Mouse (Mus musculus) kidney, adult 2 months (tissue): Measurements from ENCODE around the gene Fbxl13. TPM values are rescaled to one million over a fixed set of nuclear protein-coding genes. Genes with fewer than 3 reads are reported as not detected.

Experiments
- DNase-seq: peaks from one replicate; pipeline ENCODE4 v3.0.0; 2021
- H3K27ac ChIP-seq: fragments of 200-500 bp; 2 replicates; pipeline ENCODE4 v1.5.1; 2012; ENCODE audit warnings: low read depth, low read length, control low read depth, inconsistent platforms; ENCODE audit not compliant: insufficient read depth
- H3K27me3 ChIP-seq: fragments of 200-500 bp; replicated peaks from 2 replicates; pipeline ENCODE4 v1.6.1; 2012; ENCODE audit warnings: mild to moderate bottlenecking, moderate library complexity, low read length, inconsistent platforms; ENCODE audit not compliant: control insufficient read depth, insufficient read depth
- H3K36me3 ChIP-seq: fragments of 200-500 bp; 2 replicates; pipeline ENCODE4 v1.6.1; 2012; ENCODE audit warnings: mild to moderate bottlenecking, moderate library complexity, low read length, inconsistent platforms; ENCODE audit not compliant: control insufficient read depth, insufficient read depth
- H3K4me1 ChIP-seq: fragments of 200-500 bp; 2 replicates; pipeline ENCODE4 v1.6.1; 2011; ENCODE audit warnings: low read length; ENCODE audit not compliant: control insufficient read depth, insufficient read depth
- H3K4me3 ChIP-seq: fragments of 200-500 bp; 2 replicates; pipeline ENCODE4 v1.5.1; 2011; ENCODE audit warnings: mild to moderate bottlenecking, low read depth, low read length, control low read depth; ENCODE audit not compliant: insufficient read depth
- CTCF ChIP-seq: fragments of 200-500 bp; conservative IDR thresholded peaks from 2 replicates; pipeline ENCODE4 v1.5.1; 2011; ENCODE audit warnings: low read depth, mild to moderate bottlenecking, control low read depth, low read length, moderate library complexity, mixed read lengths; ENCODE audit not compliant: insufficient read depth, insufficient read length
- POLR2A ChIP-seq: fragments of 200-500 bp; IDR thresholded peaks from one replicate; pipeline ENCODE4 v1.6.1; 2011; ENCODE audit warnings: low read depth, low read length, control low read depth
- WGBS: fragments of 180-500 bp; shearing (Covaris S2); methylation state at CpG from one replicate; pipeline ENCODE4 v1.1.7; 2018; 5-methylcytosine and 5-hydroxymethylcytosine counted together
- polyA plus RNA-seq: library from polyadenylated mRNA; depleted of rRNA; stranded (reverse); fragments of >200 nt; gene quantifications from 2 replicates; pipeline ENCODE4 v1.2.3, GENCODE M21; 2012; rRNA removed

Gene Fbxl13
- polyA plus RNA-seq, result 0.05 and 0.08 TPM in 2 replicates

DNA sequence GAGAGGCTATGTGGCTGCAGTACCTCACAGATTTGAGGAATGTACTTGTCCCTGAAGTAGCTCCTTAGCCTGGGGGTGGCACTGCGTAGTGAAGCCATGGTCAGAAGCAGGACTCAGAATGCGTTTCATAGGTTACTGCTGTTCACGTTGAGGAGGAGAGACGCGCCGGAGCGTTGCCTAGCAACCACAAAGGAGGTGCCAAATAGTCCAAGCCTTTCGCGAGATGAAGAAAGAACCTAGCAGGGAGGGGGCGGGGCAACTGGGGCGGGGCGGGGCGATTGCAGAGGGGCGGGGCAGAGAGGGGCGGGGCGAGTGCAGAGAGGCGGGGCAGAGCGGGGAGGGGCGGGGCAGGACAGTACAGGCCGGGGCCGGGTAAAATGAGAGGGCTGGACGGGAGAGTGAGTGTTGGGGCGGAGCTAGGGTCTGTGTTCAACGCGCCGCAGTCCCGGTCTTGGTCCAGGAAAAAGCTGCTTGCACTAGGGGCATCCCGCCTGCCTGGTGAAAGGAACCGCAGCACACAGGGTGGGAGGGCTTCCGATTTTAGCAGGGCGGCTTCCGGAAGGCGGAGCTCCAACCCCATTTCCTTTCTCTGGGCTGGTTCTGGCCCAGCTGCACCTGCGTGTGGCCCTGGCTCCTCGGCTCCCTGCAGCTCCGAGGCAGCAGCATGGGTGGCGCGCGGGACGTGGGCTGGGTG, at the start of gene Fbxl13, which contains the start of gene Armc10:
Gene Fbxl13 (minus strand): TSS at position 196 of the 694 bp plus-strand sequence.
Gene Armc10 (plus strand): TSS at position 375 of the 694 bp plus-strand sequence.
- H3K27ac ChIP-seq, result peak within 1 kb of the TSS; percentile 33; the same call in 1 of the 2 replicates
- peak; percentile 96 for DNase-seq
- TF ChIP-seq POLR2A, result peak; percentile 20
- no peak for TF ChIP-seq CTCF
- H3K27me3 ChIP-seq, result no peaks in the 10 kb centered on the region
- H3K4me3 ChIP-seq, result peak within 1 kb of the TSS; percentile 64
- peaks cover 5% of the 10 kb centered on the region for H3K4me1 ChIP-seq
- peaks cover 2% of the 10 kb centered on the region for H3K36me3 ChIP-seq
- WGBS, result 1% methylated on average over 39 of the region's 40 CpGs

DNA sequence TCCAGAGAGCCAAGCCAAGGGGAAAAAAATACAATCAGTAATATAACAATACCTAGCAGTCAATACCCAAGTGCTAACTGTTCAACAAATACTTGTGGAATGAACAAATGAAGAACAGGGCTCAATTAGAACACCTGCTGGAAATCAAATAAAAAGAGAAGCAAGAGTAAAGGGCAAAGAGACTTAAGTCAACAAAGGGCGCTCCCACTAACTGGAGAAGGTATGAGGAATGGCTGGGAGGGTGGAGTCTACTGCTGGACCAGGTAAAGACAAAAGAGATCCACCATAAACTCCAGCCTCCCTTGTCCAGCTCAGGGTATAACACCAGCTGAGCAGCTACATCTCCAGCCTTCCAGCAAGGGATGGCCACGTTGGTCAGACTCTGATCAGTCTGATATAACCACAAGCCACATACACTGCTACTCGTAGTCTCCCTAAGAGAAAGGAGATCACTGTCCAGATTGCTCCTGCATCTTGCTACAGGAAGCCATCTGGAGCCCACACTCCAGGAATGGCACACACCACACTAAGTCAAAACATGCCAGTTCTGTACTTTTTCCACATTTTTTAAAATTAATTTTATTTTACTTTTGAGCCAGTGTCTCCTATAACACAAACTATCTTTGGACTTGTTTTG, 49.5 kb upstream of the Fbxl13 start:
- Histone ChIP-seq H3K27ac (no peak overlapping the region), H3K4me1 (no peaks in the 10 kb centered on the region), H3K27me3 (no peaks in the 10 kb centered on the region), H3K4me3 (no peak overlapping the region), H3K36me3 (no peaks in the 10 kb centered on the region)
- TF ChIP-seq POLR2A (no peak), CTCF (no peak)
- DNase-seq, result no peak
- WGBS, result 92% methylated on average over 3 of the region's 3 CpGs

DNA sequence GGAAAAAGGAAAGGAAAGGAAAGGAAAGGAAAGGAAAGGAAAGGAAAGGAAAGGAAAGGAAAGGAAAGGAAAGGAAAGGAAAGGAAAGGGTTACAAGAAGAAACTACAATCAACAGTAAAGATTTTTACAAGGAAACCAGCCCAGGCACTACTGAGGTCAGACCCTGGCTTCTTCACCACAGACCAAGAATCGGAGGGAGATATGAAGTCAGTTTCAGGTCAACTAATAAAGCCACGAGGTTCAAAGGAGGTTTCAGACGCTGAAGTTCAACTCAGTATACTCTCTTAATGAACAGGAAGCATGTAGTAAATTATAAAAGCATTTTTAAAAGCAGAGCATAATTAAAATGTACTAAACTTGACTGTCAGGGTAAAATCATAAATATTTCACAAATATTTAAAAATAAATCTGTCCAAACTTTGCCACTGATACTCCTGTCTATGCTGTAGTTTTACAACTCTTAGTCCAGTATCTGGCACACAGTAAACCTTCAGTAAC, 48.0 kb upstream of the Fbxl13 start:
- DNase-seq, result peak; percentile 48
- WGBS, result 54% methylated on average over 3 of the region's 3 CpGs
- TF ChIP-seq POLR2A (no peak), CTCF (no peak)
- Histone ChIP-seq H3K4me3 (no peak overlapping the region), H3K27me3 (no peaks in the 10 kb centered on the region), H3K4me1 (no peaks in the 10 kb centered on the region), H3K36me3 (no peaks in the 10 kb centered on the region), H3K27ac (no peak overlapping the region)

DNA sequence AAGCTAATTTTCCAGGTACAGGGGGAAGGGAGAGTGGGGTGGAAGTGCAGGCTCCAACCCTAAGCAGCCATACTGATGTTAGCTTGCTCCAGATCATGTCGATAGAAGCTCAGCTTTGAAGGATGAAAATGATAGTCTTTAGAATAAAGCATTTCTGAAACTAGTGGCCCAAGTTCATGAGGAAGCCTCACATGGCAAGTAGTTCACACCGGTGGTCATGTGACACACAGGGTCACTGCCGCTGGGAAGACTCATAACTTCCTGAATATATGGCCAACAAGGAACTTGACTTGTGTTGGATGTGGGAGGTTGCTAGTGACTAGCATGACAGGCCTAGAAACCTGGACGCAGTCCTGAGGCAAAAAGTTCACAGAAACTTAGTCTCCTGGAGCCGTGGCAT, 46.8 kb upstream of the Fbxl13 start:
- Histone ChIP-seq H3K27ac (no peak overlapping the region; the same call in 1 of the 2 replicates), H3K4me1 (no peaks in the 10 kb centered on the region), H3K36me3 (no peaks in the 10 kb centered on the region), H3K4me3 (no peak overlapping the region), H3K27me3 (no peaks in the 10 kb centered on the region)
- 90% methylated on average over 5 of the region's 5 CpGs for WGBS
- TF ChIP-seq CTCF (no peak), POLR2A (no peak)
- DNase-seq, result no peak

DNA sequence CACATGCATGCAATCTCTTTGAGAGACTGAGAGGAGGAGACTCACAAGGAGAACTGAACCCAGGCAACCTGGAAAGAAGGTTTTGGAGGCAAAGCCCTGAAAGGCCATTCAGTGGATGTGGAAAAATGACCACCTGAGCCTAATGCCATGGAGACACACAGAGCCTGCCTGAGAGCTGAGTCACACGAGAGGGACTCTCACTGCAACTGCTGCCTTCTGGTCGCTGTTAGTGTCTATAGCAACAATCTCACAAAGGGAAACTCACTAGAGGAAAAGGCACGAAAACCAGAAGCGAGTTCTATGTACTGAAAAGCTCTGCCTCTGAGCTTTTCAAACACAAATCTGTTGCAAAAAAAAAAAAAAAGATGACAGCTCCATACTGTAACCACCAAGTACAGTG, 41.6 kb upstream of the Fbxl13 start:
- 76% methylated on average over 4 of the region's 4 CpGs for WGBS
- no peak for TF ChIP-seq POLR2A
- no peak overlapping the region for H3K27ac ChIP-seq

DNA sequence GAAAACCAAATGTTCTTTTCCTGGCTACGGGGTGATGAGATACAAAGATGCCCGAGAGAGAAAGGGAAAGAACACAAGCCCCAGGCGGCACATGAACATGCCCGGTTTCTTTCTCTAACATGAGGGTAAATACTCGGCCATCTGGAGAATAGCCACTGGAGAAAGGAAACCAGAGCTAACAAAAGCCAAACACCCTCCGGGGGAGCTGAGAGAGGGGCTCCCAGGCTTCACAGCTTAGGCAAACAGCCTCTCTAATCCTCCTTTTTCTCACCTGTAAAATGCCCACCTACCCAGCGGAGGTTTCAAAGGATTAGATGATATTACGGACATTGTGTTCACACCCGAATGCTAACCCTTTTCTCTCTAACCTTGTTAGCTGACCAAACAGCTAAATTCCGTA, 39.6 kb upstream of the Fbxl13 start:
- 89% methylated on average over 10 of the region's 10 CpGs for WGBS
- DNase-seq, result no peak
- H3K27ac ChIP-seq, result no peak overlapping the region
- H3K36me3 ChIP-seq, result no peaks in the 10 kb centered on the region
- TF ChIP-seq CTCF, result no peak
- no peak for TF ChIP-seq POLR2A
- no peak overlapping the region for H3K4me3 ChIP-seq
- no peaks in the 10 kb centered on the region for H3K27me3 ChIP-seq
- H3K4me1 ChIP-seq, result no peaks in the 10 kb centered on the region

More for the DNA sequence above, 41.6 kb upstream of the Fbxl13 start:
- no peak for DNase-seq
- H3K27me3 ChIP-seq, result no peaks in the 10 kb centered on the region
- no peak overlapping the region for H3K4me3 ChIP-seq
- no peaks in the 10 kb centered on the region for H3K36me3 ChIP-seq
- H3K4me1 ChIP-seq, result no peaks in the 10 kb centered on the region

DNA sequence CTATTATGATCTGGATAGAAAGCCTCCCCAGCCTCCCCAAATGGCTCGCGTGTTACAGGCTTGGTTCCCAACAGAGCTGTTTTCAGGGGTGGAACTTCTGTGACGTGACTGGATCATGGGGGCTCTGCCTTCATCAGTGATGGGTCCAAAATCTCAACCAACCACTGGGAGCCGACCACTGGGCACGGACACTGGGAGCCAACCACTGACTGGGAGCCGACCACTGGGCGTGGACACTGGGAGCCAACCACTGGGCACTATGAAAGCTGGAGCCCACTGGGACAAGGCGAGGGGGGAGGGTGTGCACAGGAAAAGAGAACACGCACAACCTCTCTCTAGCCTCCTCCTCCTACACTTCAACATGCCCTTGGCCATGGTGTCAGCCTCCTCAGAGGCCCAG, 38.4 kb upstream of the Fbxl13 start:
- TF ChIP-seq CTCF, result no peak
- TF ChIP-seq POLR2A, result no peak
- H3K27me3 ChIP-seq, result no peaks in the 10 kb centered on the region
- DNase-seq, result no peak
- no peak overlapping the region for H3K4me3 ChIP-seq
- H3K27ac ChIP-seq, result 0 out of 2 replicates have a peak overlapping the region, but pooled peaks have one; percentile 8
- 93% methylated on average over 9 of the region's 9 CpGs for WGBS
- H3K36me3 ChIP-seq, result no peaks in the 10 kb centered on the region
- H3K4me1 ChIP-seq, result no peaks in the 10 kb centered on the region
